Comparison of ENCODE assay signal across 20 mouse cellular contexts in genomic region chr6:90767874-90768273, GRCm38 (mm10).
"Had no signal": no experiment of that assay in that cellular context is flagged by ENCODE, and none has a peak within 500 bp of the region (broad histone marks: within the 10 kb centered on the region; RNA-seq: fewer than 3 reads in every experiment).

No protein-coding gene starts in this region.

- H3K4me3 ChIP-seq: lung, embryonic 15.5 days; megakaryocyte, embryonic 14.5 days; midbrain, embryonic 13.5 days; midbrain, embryonic 15.5 days; neural tube, embryonic 13.5 days; neural tube, embryonic 15.5 days had no signal

- DNase-seq: lung, adult 2 months; lung, postnatal 14 days; lung, postnatal 36 days; retina, postnatal 1 day; right cerebral cortex, adult 18-20 months; right cerebral cortex, postnatal 25 days; right cerebral cortex, postnatal 4 days; spleen, adult 18-20 months; thymus, adult 18-20 months; thymus, postnatal 14 days; thymus, postnatal 36 days had no signal

- H3K9me3 ChIP-seq: lung, embryonic 15.5 days; megakaryocyte, embryonic 14.5 days; midbrain, embryonic 13.5 days; midbrain, embryonic 15.5 days; neural tube, embryonic 13.5 days; neural tube, embryonic 15.5 days had no signal

- ATAC-seq: lung, postnatal 0 days; midbrain, embryonic 13.5 days; midbrain, embryonic 15.5 days had no signal

- H3K27ac ChIP-seq: lung, embryonic 15.5 days; macrophage; midbrain, embryonic 13.5 days; midbrain, embryonic 15.5 days; neural tube, embryonic 13.5 days; neural tube, embryonic 15.5 days had no signal

- H3K9ac ChIP-seq: lung, embryonic 15.5 days; midbrain, embryonic 13.5 days; midbrain, embryonic 15.5 days; neural tube, embryonic 13.5 days; neural tube, embryonic 15.5 days had no signal

- H3K4me2 ChIP-seq: lung, embryonic 15.5 days; midbrain, embryonic 11.5 days; midbrain, embryonic 13.5 days; midbrain, embryonic 15.5 days; neural tube, embryonic 13.5 days; neural tube, embryonic 15.5 days had no signal

- H3K36me3 ChIP-seq: lung, embryonic 15.5 days; midbrain, embryonic 15.5 days; neural tube, embryonic 13.5 days; neural tube, embryonic 15.5 days had no signal

- H3K27me3 ChIP-seq: lung, embryonic 15.5 days; midbrain, embryonic 13.5 days; midbrain, embryonic 15.5 days; neural tube, embryonic 13.5 days; neural tube, embryonic 15.5 days had no signal
